Mouse (Mus musculus) CH12.LX (cell line): ENCODE data around the gene Theg.

Source experiments
- CTCF ChIP-seq, 2 experiments: IDR thresholded peaks in 1 of 2; conservative IDR thresholded peaks in 1 of 2; 2 replicates each; pipeline ENCODE4 v1.5.1; 2011 to 2012; ENCODE audit warnings: low read depth in 2 of 2, low read length in 2 of 2, improper control_type of control experiment in 1 of 2, inconsistent platforms in 1 of 2, mild to moderate bottlenecking in 1 of 2, moderate library complexity in 1 of 2
- E2F4 ChIP-seq: IDR thresholded peaks from 2 replicates; pipeline ENCODE4 v1.6.1; 2011; ENCODE audit warnings: low read depth, low read length, improper control_type of control experiment; ENCODE audit not compliant: insufficient replicate concordance
- EP300 ChIP-seq: IDR thresholded peaks from 2 replicates; pipeline ENCODE4 v1.6.1; 2011; ENCODE audit warnings: low read length, improper control_type of control experiment
- JUND ChIP-seq: conservative IDR thresholded peaks from 2 replicates; pipeline ENCODE4 v1.6.1; 2011; ENCODE audit warnings: low read depth, low read length, improper control_type of control experiment
- NELFE ChIP-seq: IDR thresholded peaks from 2 replicates; pipeline ENCODE4 v1.6.1; 2011; ENCODE audit warnings: low read depth, low read length, improper control_type of control experiment
- SIN3A ChIP-seq: IDR thresholded peaks from 2 replicates; pipeline ENCODE4 v1.6.1; 2012; ENCODE audit warnings: low read length, improper control_type of control experiment, inconsistent platforms

DNA sequence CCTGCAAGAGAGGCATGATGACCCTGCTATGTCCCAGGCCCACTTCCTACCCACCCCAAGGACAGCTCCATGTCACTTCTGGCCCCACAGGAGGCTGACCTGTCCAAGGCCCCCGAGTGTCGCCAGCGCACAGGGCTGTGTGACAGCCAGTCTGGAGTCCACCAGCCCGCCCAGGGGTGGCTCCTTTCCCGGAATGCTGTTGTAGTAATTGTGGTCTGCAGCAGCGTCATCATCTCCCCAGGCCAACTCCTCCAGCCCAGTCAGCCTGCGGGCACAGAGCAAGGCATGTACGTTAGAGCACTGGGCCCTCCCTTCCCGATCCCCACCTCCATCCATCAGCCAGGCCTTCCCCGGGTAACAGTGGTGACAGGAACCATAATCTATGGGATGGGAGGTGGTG, 39.0 kb upstream of the Theg start:
- TF ChIP-seq CTCF (conservative IDR thresholded peaks at IDR 0.05 in 1 of 2, IDR thresholded peaks at IDR 0.05 in 1 of 2; ENCODE audit: low read depth in 2 of 2, low read length in 2 of 2) (no peak), EP300 (no peak), JUND (no peak), E2F4 (no peak), SIN3A (no peak), NELFE (no peak)
